Mouse (Mus musculus): Measurements from ENCODE around the gene Phf20. TPM values are rescaled to one million over a fixed set of nuclear protein-coding genes. Genes with fewer than 3 reads are reported as not detected.

The Phf20 gene
- total RNA-seq, 1 experiment = 44.1 TPM

GRCm38 (mm10) chr2:156288222-156288621, 92.0 kb downstream of the Phf20 start:
- Histone ChIP-seq H3K9ac (ENCODE audit: insufficient read depth, low read depth, low read length, poor library complexity, severe bottlenecking) (no peak overlapping the region), H3K9me3 (ENCODE audit: control insufficient read depth, insufficient read depth, low read depth, low read length) (no peaks in the 10 kb centered on the region), H3K4me1 (ENCODE audit: control insufficient read depth in 2 of 2, insufficient read depth in 2 of 2, low read length in 2 of 2, poor library complexity in 1 of 2) (peaks cover 0 to 1% of the 10 kb centered on the region in 2 experiments; a peak in 2 of 4 replicates), H3K27ac (ENCODE audit: insufficient read depth, low read depth, low read length, poor library complexity, severe bottlenecking) (no peak overlapping the region), H3K4me3 (ENCODE audit: insufficient read depth in 1 of 2, low read depth in 1 of 2, low read length in 2 of 2, poor library complexity in 1 of 2, severe bottlenecking in 1 of 2) (no peak overlapping the region), H3K36me3 (ENCODE audit: control insufficient read depth, insufficient read depth, low read length, poor library complexity, severe bottlenecking) (peaks cover 41% of the 10 kb centered on the region)
- no peak for DNase-seq (ENCODE audit: low read depth, low spot score)
- TF ChIP-seq ZNF384 (IDR thresholded peaks at IDR 0.05; ENCODE audit: low read depth, low read length) (no peak), MAFK (IDR thresholded peaks at IDR 0.05; ENCODE audit: insufficient read depth, low read depth, low read length) (no peak), ZC3H11A (IDR thresholded peaks at IDR 0.05; ENCODE audit: borderline replicate concordance, low read depth, low read length) (no peak), HCFC1 (IDR thresholded peaks at IDR 0.05; ENCODE audit: borderline replicate concordance, insufficient read depth, low read length) (no peak)
- in situ Hi-C loops (cut with MboI; ENCODE audit: low sequenced_read_pairs in 2 of 2, unreplicated experiment in 2 of 2) = no loop called here

DNA sequence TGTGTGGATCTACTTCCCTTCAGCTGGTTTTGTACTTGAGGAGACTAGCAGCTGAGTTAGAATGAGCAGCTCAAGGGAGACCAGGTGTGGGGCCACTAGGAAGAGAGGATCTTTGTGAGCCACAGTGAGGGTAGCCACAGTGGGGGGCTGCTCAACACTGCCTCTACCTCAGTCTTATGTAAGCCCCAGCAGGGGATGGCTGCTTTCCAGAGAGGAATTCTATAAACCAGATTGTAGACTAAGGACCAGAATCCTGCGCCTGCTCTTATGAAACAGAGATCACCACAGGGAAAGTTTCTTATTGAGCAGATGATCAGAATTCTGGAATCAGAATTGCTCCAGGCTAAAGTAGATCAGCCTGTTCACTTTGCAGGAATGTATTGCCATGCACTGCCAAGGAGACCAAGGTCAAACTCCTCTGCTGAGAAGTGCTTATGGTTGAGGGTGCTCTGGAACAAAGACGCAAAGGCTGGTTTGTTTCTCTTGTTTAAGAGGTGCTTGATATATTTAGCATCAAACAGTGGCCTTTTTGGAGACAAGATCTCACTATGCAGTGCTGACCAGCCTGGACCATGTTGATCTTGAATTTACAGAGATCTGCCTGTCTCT, 93.4 kb downstream of the Phf20 start:
- H3K4me1 ChIP-seq (ENCODE audit: control insufficient read depth in 2 of 2, insufficient read depth in 2 of 2, low read length in 2 of 2, poor library complexity in 1 of 2) = peaks cover 0 to 1% of the 10 kb centered on the region in 2 experiments; a peak in 2 of 4 replicates
- no peak overlapping the region for H3K4me3 ChIP-seq (ENCODE audit: insufficient read depth in 1 of 2, low read depth in 1 of 2, low read length in 2 of 2, poor library complexity in 1 of 2, severe bottlenecking in 1 of 2)
- H3K36me3 ChIP-seq (ENCODE audit: control insufficient read depth, insufficient read depth, low read length, poor library complexity, severe bottlenecking) = peaks cover 50% of the 10 kb centered on the region
- H3K9ac ChIP-seq (ENCODE audit: insufficient read depth, low read depth, low read length, poor library complexity, severe bottlenecking) = no peak overlapping the region
- H3K27ac ChIP-seq (ENCODE audit: insufficient read depth, low read depth, low read length, poor library complexity, severe bottlenecking) = no peak overlapping the region
- in situ Hi-C loops (cut with MboI; ENCODE audit: low sequenced_read_pairs in 2 of 2, unreplicated experiment in 2 of 2) = no loop called here
- no peaks in the 10 kb centered on the region for H3K9me3 ChIP-seq (ENCODE audit: control insufficient read depth, insufficient read depth, low read depth, low read length)
- TF ChIP-seq CHD2 (IDR thresholded peaks at IDR 0.05; ENCODE audit: low read depth, low read length) (no peak), ZC3H11A (IDR thresholded peaks at IDR 0.05; ENCODE audit: borderline replicate concordance, low read depth, low read length) (no peak), ZNF384 (IDR thresholded peaks at IDR 0.05; ENCODE audit: low read depth, low read length) (no peak), HCFC1 (IDR thresholded peaks at IDR 0.05; ENCODE audit: borderline replicate concordance, insufficient read depth, low read length) (no peak), MAFK (IDR thresholded peaks at IDR 0.05; ENCODE audit: insufficient read depth, low read depth, low read length) (no peak)
- no peak for DNase-seq (ENCODE audit: low read depth, low spot score)

GRCm38 (mm10) chr2:156291998-156292397, 95.7 kb downstream of the Phf20 start:
- H3K4me3 ChIP-seq (ENCODE audit: insufficient read depth in 1 of 2, low read depth in 1 of 2, low read length in 2 of 2, poor library complexity in 1 of 2, severe bottlenecking in 1 of 2) = no peak overlapping the region
- DNase-seq (ENCODE audit: low read depth, low spot score) = no peak
- peaks cover 50% of the 10 kb centered on the region for H3K36me3 ChIP-seq (ENCODE audit: control insufficient read depth, insufficient read depth, low read length, poor library complexity, severe bottlenecking)
- H3K9ac ChIP-seq (ENCODE audit: insufficient read depth, low read depth, low read length, poor library complexity, severe bottlenecking) = no peak overlapping the region
- no peaks in the 10 kb centered on the region for H3K9me3 ChIP-seq (ENCODE audit: control insufficient read depth, insufficient read depth, low read depth, low read length)
- in situ Hi-C loops (cut with MboI; ENCODE audit: low sequenced_read_pairs in 2 of 2, unreplicated experiment in 2 of 2) = no loop called here
- H3K27ac ChIP-seq (ENCODE audit: insufficient read depth, low read depth, low read length, poor library complexity, severe bottlenecking) = no peak overlapping the region
- TF ChIP-seq CHD2 (IDR thresholded peaks at IDR 0.05; ENCODE audit: low read depth, low read length) = no peak
- TF ChIP-seq HCFC1 (IDR thresholded peaks at IDR 0.05; ENCODE audit: borderline replicate concordance, insufficient read depth, low read length) = no peak
- TF ChIP-seq ZC3H11A (IDR thresholded peaks at IDR 0.05; ENCODE audit: borderline replicate concordance, low read depth, low read length) = no peak
- no peak for TF ChIP-seq MAFK (IDR thresholded peaks at IDR 0.05; ENCODE audit: insufficient read depth, low read depth, low read length)
- TF ChIP-seq ZNF384 (IDR thresholded peaks at IDR 0.05; ENCODE audit: low read depth, low read length) = no peak
- peaks cover 0 to 1% of the 10 kb centered on the region in 2 experiments; a peak in 2 of 4 replicates for H3K4me1 ChIP-seq (ENCODE audit: control insufficient read depth in 2 of 2, insufficient read depth in 2 of 2, low read length in 2 of 2, poor library complexity in 1 of 2)

DNA sequence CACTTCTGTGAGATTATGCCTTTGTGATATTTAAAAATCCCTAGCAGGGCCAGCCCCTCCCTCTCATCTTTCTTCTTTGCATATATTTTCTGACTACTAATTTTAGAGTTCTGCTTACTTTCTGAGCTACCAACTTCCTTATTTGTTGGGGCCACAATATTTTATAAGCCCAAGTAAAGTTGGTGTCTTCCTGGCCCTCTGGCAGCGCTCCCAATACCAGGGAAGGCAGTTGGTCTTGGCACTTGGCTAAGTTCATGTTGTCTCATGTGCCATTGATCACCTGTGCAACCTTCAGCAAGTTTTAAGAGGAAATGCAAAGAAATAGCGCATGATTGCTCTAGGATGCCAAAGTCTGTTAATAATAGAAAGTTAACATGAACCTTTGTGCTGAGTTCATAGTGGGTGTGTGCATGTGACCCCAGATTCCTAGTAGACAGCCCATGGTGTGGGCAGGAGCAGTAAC, 99.4 kb downstream of the Phf20 start:
- H3K36me3 ChIP-seq (ENCODE audit: control insufficient read depth, insufficient read depth, low read length, poor library complexity, severe bottlenecking) = peaks cover 40% of the 10 kb centered on the region

More for the DNA sequence above, 99.4 kb downstream of the Phf20 start:
- Histone ChIP-seq H3K9me3 (ENCODE audit: control insufficient read depth, insufficient read depth, low read depth, low read length) (no peaks in the 10 kb centered on the region), H3K4me3 (ENCODE audit: insufficient read depth in 1 of 2, low read depth in 1 of 2, low read length in 2 of 2, poor library complexity in 1 of 2, severe bottlenecking in 1 of 2) (no peak overlapping the region), H3K9ac (ENCODE audit: insufficient read depth, low read depth, low read length, poor library complexity, severe bottlenecking) (no peak overlapping the region), H3K27ac (ENCODE audit: insufficient read depth, low read depth, low read length, poor library complexity, severe bottlenecking) (no peak overlapping the region), H3K4me1 (ENCODE audit: control insufficient read depth in 2 of 2, insufficient read depth in 2 of 2, low read length in 2 of 2, poor library complexity in 1 of 2) (no peaks in the 10 kb centered on the region)
- in situ Hi-C loops (cut with MboI; ENCODE audit: low sequenced_read_pairs in 2 of 2, unreplicated experiment in 2 of 2) = no loop called here
- no peak for DNase-seq (ENCODE audit: low read depth, low spot score)
- TF ChIP-seq CHD2 (IDR thresholded peaks at IDR 0.05; ENCODE audit: low read depth, low read length) (no peak), ZNF384 (IDR thresholded peaks at IDR 0.05; ENCODE audit: low read depth, low read length) (no peak), MAFK (IDR thresholded peaks at IDR 0.05; ENCODE audit: insufficient read depth, low read depth, low read length) (no peak), HCFC1 (IDR thresholded peaks at IDR 0.05; ENCODE audit: borderline replicate concordance, insufficient read depth, low read length) (no peak), ZC3H11A (IDR thresholded peaks at IDR 0.05; ENCODE audit: borderline replicate concordance, low read depth, low read length) (no peak)

Measured in ES-E14 (cell line).